Mouse (Mus musculus) spleen, postnatal 4 days (tissue): ENCODE results near the gene Anapc4.
A peak's percentile ranks its signal among the peaks of the same experiment; 100 is the strongest.

Experiments used
- DNase-seq, 2 experiments: peaks; one replicate each; pipeline ENCODE4 v3.0.0; 2022; ENCODE audit warnings: low spot score in 2 of 2

The Anapc4 gene

DNA sequence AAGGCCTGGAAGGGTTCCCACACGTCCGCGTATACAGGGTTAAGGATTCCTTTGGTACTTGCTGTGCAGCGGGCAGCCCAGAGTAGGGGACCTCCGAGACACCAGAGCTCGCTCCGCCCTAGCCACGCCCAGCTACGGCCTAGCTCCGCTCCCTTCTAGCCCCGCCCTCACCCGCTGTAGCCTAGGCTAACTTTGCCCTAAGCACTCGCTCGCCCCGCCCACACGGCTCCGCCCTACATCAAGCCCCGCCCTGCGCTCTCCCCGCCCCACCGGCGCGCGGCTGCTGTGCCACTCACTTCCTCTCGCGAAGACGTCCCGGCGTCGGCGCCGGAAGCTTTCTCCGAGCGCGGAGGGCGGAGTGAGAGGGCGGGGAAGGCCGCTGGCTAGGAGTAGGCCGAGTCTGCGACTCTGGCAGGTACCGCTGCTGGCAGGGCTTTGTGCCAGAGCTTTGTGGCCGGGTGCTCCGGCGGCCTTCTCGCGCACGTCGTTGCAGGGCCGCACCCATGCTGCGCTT, at the start of gene Anapc4:
Gene Anapc4 (plus strand): TSS at position 252 of the 514 bp plus-strand sequence.
- DNase-seq = peak; percentile 100

DNA sequence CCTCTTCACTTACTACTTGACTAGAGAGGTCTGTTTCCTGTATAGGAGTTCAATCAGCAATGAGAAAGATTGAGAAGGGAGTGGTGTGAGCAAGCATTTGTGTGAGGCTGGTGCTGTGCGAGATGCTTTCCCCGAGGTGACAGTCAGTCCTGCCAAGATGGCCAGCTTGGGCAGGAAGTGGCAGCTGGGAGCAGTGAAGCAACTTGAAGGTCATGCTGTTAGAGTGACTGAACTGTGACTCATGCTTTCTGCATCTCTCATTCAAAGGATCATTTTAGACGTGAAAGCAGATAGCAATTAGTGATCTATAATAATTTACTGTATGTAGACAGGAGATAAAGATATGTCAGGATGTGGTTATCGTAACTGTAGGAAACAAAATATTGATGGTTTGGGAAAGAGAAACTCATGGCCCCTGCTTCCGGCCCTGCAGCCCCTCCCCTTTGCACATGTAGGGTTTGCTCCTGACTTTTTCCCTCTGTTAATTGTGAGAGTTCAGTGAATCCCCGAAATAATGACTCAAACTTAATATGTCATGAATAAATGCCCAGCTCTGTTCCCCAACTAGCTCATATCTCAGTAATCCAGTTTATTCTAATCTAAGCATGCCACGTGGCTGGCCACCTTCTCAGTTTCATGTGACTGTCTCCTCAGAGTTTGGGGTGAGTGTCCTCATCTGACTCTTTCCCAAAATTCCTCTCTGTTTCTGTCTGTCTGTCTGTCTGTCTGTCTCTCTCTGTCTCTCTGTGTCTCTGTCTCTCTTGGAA, 47.1 kb upstream of the Anapc4 start:
- no peak for DNase-seq

DNA sequence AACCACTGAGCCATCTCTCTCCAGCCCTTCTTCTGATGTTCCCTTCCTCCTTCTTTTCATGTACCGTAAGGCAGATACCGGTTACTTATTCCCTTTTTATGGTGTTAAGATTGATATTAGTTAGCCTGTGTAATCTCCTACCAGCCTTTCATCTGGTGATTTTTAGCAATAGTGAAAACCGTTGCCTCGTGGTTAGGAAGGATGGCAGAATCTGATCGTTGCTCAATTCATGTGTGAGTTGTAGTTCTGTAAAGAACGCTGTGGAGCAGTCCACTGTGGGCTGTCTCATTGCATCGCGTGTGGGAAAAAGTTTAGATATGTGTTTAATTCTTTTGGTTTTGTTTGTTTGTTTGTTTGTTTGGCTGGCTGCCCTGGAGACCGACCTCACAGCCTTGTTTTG, 40.6 kb upstream of the Anapc4 start:
- no peak for DNase-seq

DNA sequence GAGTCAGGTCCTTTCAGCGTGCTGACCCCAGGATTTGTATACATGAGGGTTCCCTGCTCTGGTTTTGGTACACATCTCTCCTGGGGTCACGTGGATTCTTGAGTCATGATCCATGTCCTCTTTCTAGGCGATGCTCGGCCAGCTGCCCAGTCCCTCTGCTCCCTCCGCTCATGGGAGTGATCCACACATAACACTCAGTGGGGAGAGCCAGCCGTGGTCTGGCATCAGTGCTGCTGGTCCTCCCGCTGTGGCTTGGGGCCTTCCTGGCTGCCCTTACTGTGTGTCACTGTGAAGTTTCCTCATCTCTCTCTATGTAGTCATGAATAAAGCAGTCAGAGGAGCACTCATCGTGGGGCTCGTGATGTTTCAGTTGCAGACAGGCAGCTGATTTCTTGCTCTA, 39.7 kb upstream of the Anapc4 start:
- no peak for DNase-seq

DNA sequence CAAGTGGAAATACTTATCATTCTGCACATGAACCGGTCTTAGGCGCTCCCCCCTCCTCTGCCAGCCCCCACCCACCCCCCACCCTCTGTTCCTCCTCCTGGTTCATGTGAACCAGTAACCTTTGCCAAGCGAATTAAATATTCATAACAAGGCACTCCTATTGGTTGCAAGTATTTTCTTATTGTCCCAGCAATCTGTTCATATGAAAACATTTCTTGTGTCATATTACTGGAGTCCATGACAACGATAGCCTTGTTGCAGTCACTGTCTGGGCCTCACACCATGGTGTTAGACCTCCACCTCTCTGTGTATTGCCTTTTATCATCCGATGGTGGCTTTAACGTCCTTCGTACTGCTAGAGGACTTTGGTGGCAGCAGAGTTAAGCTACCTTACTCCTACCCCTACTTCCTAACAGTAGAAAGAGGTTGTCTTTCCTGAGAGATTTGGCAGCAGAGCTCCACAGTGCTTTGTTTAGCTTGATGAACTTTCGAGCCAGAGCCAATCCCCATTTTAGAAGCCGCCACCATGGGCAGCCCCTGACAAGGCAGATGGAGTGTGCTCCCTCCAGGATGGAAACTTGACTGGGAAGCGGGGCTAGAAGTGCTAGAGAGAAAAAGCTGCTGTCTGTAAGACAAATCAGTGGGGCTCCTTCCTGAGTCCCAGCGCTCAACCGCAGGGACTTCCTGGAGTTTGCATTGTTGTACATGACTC, 34.4 kb upstream of the Anapc4 start:
- no peak for DNase-seq

DNA sequence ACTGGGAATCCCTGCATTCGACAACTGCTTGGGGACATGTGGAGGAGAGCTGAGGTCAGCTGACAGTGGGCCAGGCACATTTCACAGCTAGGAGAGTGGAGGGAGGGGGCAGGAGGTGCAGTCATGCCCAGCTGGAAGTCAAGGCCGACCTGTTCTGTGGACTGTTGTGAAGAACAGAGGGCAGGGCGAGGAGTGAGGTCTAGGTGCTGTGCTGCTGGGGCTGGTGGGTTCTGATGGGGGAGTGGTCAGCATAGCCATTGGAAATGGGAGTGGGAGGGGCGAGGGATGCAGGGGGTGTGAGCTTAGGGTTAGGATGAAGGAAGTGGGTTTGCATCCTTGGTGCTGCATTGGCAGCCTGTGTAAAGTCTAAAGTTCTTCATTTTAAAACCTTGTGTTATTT, 28.0 kb upstream of the Anapc4 start:
- DNase-seq = no peak

DNA sequence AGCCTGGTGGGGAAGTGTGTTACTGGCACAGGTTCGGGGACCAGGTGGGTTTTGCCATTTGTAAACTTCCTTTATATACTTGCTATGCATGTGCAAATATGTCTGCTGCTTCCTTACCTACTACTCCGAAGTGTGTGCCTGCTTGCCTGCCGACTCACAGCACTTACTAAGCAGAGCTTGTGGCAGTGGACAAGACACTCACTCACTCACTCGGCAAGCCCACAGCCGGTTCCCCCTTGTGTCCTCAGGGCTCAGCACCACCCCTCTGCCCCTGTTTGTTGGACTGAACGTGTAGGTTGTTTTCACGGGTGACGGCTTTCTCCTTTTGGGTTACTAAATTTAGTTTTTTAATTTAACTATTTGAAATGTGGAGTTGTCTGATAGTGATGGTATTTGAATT, 27.5 kb upstream of the Anapc4 start:
- no peak for DNase-seq

DNA sequence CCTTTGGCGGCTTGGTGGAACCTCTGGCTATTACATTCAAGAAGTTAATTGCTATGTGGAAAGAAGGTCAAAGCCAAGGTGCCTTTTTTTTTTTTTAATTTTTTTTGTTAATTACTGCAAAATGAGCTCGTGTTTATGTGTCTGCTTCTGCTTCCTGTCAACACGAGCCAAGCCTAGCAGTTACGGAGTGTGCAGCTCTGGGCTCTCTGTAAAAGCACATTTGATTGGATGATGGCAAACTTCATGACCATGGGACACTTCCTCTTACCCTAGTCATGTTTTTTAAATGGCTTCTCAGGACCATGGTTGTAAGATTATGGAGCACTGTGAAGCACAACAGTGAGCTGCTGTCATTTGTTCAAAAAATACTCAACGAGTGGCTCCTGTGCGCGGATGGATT, 26.8 kb upstream of the Anapc4 start:
- DNase-seq = no peak

DNA sequence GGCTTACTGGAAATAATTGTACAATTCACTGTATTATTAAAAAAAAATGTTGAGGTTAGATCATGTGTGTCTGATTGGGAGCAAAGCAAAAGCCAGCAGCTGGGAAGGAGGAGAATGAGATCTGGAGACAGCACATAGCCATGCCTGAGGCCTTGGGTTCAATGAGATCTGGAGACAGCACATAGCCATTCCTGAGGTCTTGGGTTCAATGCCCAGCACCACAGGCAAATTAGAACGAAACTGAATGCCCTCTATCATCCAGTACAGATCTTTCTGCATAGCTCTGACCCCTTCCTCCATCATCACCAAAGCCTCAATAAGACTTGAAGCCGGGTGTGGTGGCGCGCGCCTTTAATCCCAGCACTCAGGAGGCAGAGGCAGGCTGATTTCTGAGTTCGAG, 23.4 kb upstream of the Anapc4 start:
- DNase-seq = no peak

DNA sequence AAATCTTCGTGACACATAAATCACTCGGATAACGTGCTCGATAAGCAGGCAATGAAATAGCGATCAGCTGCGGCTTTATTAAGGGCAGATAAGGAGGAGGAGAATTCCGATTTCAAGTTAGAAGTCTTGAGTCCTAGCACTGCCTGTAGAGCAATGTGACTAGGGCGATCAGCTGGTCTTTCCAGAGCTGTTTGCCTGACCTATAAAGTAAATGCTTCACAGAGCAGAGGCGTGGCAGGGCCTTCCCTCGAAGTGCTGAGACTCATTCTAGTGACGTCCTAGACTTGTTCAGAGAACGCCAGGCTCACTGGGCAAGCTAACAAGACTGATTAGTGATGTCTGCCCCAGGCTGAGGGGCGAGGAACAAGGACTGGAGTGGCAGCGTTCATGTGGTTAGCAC, 22.8 kb upstream of the Anapc4 start:
- no peak for DNase-seq

DNA sequence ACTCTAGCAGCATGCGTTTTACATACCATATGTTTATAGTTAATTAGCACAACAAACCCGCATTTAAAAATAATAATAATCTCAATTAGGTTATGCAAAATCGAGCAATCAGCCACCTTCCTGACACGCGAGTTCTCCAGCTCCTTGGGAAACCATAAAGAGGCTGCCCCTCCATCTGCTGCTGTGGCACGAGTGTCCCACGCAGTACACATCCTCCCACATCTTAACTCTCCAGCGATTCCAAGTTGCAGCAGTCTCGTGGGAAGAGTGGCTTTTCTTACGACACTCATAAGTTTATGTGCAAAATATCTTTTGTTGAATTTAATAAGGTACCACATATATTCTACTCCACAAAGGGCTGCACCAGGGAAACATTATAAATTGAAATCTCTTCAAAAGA, 21.4 kb upstream of the Anapc4 start:
- no peak for DNase-seq

DNA sequence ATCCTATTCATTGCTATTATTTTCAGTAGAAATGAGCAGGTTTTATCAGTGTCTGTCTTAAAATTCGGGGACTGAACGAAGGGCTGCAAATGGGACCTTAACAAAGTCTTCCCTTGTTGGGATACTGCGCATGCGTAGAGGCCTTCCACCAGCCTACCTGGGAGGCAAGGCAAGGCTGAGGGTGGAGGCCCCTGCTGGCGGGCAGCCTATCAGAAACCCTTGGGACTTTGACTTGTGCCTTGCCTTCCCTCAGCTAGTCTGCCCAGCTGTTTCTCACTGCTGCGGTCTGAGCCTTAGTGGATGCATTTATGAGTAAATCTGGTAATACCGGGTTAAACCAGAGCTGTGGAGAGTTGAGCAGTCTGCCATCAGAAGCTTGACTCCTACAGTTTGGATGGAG, 20.5 kb upstream of the Anapc4 start:
- no peak for DNase-seq

DNA sequence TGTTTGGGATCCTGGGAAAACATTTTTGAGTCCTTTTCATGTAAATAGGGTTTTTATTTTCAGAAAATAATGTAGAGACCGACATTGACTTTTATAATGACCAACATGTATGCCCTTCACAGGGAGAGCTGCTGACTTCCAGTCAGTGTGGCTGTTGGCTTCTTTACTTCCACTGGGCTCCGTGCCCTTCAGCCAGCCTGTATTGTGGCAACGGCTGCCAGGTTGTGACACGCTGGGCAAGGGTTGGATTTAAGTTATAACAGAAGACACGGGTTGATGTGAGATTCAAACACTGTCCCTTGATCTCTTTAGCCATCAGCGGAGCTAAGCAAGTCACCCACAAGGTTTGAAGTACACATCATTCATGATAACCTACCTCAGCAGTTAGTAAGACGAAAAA, 15.1 kb upstream of the Anapc4 start:
- DNase-seq = no peak

DNA sequence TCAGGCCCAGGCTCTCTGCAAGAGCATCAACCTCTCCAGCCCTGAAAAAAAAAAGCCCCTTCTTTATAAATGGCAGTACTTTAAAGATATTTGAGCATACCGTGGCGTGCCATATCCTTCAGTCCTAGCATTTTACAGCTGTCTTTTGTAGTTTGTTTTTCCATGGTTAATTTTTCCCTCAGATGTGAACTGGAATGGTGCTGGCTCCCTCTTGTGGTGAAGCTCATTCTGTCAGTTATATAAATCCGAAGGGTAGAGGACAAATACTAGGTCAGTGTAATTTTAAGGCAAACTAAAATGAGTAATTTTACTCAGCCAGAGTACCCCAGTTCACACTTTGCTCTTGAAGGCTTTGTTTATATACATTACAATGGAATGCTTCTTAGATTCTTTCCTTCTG, 12.1 kb upstream of the Anapc4 start:
- peak in 1 of 2 experiments; percentile 23 for DNase-seq

DNA sequence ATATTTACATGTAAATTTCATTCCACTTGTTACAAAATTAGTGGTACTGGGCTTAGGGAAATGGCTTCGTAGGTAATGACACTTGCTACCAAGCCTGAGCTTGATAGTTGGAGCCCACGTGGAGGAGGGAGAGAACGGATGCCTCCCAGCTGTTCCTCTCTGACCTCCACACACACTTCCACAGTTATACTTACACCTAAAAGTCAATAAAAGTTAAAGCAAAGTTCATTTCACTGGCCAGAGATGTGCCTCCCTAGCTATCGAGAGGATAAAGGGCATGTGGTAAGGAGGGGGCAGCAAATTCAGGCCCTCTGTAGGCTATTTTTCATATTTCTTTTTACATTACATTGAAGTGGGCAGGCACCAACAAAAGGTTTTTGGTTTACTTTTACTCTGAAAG, 5.9 kb upstream of the Anapc4 start:
- no peak for DNase-seq

DNA sequence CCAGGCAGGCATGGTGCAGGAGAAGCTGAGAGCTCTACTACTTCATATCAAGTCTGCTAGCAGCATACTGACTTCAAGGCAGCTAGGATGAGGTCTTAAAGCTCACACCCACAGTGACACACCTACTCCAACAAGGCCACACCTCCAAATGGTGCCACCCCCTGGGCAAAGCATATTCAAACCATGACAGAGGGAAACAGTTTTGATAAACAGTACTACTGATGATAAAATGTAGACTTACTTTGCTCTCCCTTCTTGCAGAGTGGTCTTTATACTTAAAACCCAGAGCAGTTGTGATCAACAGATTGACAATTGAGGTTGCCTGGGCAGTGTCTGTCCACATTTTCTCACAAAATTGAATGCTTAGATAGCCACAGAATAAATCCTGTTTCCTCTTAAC, 807 bp upstream of the Anapc4 start:
- peak in 1 of 2 experiments; percentile 54 for DNase-seq

DNA sequence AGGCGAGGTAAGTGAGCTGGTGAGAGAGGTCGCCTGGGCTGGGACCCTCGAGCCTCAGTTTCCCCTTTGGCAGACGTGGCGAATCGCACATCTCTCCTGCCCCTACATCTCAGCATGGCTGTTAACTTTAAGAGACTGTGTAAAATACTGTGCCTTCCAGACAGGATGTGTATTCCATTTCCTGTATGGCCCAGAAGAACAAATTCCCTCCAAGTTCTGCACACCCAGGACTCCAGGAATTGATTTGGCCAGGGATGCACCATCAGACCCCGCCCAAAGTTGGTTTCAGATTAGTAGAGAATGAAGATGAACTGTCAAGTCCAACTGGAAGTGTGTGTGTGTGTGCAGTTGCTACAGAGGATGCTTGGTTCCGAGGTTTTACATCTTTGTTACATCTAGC, 574 bp downstream of the Anapc4 start:
- no peak for DNase-seq

DNA sequence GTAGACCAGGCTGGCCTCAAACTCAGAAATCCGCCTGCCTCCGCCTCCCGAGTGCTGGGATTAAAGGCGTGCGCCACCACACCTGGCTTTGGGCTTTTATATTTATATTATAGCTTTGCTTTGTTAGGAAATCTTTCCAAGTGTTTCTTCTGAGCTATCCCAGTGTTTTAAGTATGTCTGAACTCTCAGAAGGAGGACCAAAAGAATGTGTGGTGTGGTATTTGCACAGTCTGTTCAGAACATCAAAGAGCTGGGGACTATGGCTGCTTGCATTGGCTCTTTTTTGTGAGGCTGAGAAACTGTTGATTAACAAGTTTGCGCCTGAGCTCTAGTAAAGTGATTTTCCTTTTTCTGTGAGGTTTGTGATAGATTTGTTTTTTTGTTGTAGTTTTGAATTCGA, 10.5 kb downstream of the Anapc4 start:
- no peak for DNase-seq

DNA sequence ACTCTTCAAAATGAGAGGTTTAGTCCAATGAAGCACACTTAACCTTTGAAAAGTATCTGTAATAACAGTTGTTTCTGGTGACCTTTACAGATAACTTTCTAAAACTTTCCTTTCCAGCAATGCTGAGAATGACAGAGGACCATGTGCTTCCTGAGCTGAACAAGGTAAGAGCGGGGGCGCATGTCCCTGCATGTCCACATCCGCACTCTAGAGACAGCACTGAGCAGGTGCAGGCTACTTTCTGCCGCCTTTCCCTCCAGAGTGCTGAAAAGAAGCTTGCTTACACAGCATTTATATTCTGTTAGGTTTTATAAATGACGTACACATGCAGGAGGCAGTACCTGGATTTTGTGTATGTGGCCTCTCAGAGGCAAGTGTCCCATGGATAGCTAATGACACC, 21.9 kb downstream of the Anapc4 start:
- DNase-seq = no peak

DNA sequence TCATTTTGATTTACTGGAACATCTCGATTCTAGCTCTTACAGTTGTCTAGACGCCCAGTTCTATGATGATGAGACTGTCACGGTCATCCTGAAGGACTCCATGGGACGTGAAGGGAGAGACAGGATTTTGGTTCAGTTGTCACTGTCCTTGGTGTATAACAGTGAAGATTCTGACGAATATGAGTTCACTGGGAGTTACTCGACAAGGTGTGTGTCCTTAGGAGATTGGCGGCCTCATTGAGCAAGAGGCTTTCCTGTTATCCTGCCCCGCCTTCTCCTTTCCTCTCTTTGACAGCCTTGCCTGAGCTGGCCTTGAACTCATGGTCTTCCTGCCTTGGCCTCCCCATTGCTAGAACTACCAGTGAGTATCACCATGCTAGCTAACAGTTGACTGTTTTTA, 30.6 kb downstream of the Anapc4 start:
- no peak for DNase-seq

DNA sequence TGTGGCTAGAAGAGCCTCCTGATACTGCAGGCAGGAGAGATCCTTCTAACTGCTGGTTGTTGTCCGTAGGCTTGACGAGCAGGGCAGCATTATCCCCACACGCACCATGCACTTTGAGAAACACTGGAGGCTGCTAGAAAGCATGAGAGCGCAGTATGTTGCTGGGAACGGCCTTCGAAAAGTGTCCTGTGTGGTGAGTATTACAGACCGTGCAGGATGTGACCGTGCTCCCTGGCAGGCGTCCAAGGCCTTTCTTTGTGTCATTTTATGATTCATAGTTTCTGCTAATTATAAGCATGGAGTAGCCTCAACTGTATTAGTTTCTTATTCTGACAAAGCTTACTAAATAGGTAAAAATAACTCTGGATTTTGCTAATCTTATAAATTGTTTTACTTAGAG, 32.0 kb downstream of the Anapc4 start:
- DNase-seq = peak in 1 of 2 experiments; percentile 21

DNA sequence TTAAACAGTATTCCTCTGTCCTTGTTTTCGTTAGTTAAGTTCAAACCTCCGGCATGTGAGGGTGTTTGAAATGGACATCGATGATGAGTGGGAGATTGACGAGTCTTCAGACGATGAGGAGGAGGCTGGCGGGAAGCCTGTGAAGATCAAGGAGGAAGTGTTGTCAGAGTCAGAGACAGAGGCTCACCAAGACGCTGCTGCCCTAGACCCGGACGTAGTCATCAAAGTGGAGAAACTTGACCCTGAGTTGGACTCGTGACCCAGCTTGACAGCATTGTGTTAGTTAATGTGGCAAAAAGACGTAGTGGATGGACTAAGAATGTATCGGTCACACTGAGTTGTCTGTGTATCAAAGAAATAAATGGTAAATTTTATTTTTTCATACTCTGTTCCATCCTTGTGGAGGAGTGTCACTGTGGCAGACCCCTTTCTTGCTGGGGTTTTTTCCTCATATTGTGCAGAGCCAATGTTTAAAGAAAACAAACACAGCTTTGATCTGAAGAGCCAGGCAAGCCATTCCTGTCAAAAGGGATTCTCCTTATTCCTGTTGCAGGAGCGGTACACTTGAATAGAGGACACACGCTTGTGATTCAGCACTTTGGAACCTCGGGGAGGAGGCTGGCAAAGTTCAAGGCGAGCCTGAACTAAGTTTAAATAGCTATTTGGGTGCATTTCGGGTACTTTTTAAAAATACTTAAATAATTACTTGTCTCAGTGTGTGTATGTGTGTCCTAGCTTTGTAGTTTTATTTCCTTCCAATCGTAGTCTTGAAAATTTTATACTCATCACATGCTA, 32.7 kb downstream of the Anapc4 start:
- DNase-seq = no peak
